Mouse (Mus musculus): Measurements from ENCODE around the gene Plcd3. TPM values are rescaled to one million over a fixed set of nuclear protein-coding genes. Genes with fewer than 3 reads are reported as not detected.

The Plcd3 gene
- total RNA-seq (2021) = 10 to 100 TPM; 13.4 to 13.7 TPM
- long read RNA-seq, partial matches to known transcripts = 3 of 4 reads
- long read RNA-seq, other reads (novel, unspliced or antisense) = 1 of 4 reads

- DNase-seq (ENCODE audit: low spot score in 2 of 2) = peak; percentile 61 to 74
Measured at GRCm38 (mm10) chr11:103101481-103101865, at the start of gene Plcd3, which contains the start of gene Acbd4. Gene Plcd3 (minus strand): TSS chr11:103101658. Gene Acbd4 (plus strand): TSS chr11:103101682.

- DNase-seq (ENCODE audit: low spot score in 2 of 2) = no peak
Measured at GRCm38 (mm10) chr11:103149771-103150170, 48.3 kb upstream of the Plcd3 start.

GRCm38 (mm10) chr11:103147766-103148165 is 46.3 kb upstream of the Plcd3 start:
- no peak for DNase-seq (ENCODE audit: low spot score in 2 of 2)

GRCm38 (mm10) chr11:103146386-103146785 is 44.9 kb upstream of the Plcd3 start:
- no peak for DNase-seq (ENCODE audit: low spot score in 2 of 2)

- DNase-seq (ENCODE audit: low spot score in 2 of 2) = no peak
Measured at GRCm38 (mm10) chr11:103144309-103145285, 43.1 kb upstream of the Plcd3 start.

GRCm38 (mm10) chr11:103142441-103143182 is 41.2 kb upstream of the Plcd3 start:
- DNase-seq (ENCODE audit: low spot score in 2 of 2) = peak; percentile 82 to 86

- no peak for DNase-seq (ENCODE audit: low spot score in 2 of 2)
Measured at GRCm38 (mm10) chr11:103141944-103142255, 40.4 kb upstream of the Plcd3 start.

GRCm38 (mm10) chr11:103141101-103141943 is 39.9 kb upstream of the Plcd3 start:
- DNase-seq (ENCODE audit: low spot score in 2 of 2) = peak in 1 of 2 experiments; percentile 50

GRCm38 (mm10) chr11:103140763-103141100 is 39.3 kb upstream of the Plcd3 start:
- DNase-seq (ENCODE audit: low spot score in 2 of 2) = no peak

GRCm38 (mm10) chr11:103139951-103140762 is 38.7 kb upstream of the Plcd3 start:
- no peak for DNase-seq (ENCODE audit: low spot score in 2 of 2)

- DNase-seq (ENCODE audit: low spot score in 2 of 2) = no peak
Measured at GRCm38 (mm10) chr11:103136039-103136577, 34.6 kb upstream of the Plcd3 start.

GRCm38 (mm10) chr11:103134221-103134620 is 32.8 kb upstream of the Plcd3 start:
- no peak for DNase-seq (ENCODE audit: low spot score in 2 of 2)

- DNase-seq (ENCODE audit: low spot score in 2 of 2) = no peak
Measured at GRCm38 (mm10) chr11:103133456-103134185, 32.2 kb upstream of the Plcd3 start.

GRCm38 (mm10) chr11:103132576-103133455 is 31.4 kb upstream of the Plcd3 start:
- peak; percentile 100 for DNase-seq (ENCODE audit: low spot score in 2 of 2)

- peak; percentile 77 to 83 for DNase-seq (ENCODE audit: low spot score in 2 of 2)
Measured at GRCm38 (mm10) chr11:103131701-103132575, 30.5 kb upstream of the Plcd3 start, which contains the start of gene Hexim2. Gene Hexim2 (plus strand): TSS chr11:103132429.

- DNase-seq (ENCODE audit: low spot score in 2 of 2) = no peak
Measured at GRCm38 (mm10) chr11:103120315-103120714, 18.9 kb upstream of the Plcd3 start.

GRCm38 (mm10) chr11:103119609-103120008 is 18.2 kb upstream of the Plcd3 start:
- DNase-seq (ENCODE audit: low spot score in 2 of 2) = no peak

Data from layer of hippocampus, postnatal 10 days (tissue).